In the genomic region with DNA sequence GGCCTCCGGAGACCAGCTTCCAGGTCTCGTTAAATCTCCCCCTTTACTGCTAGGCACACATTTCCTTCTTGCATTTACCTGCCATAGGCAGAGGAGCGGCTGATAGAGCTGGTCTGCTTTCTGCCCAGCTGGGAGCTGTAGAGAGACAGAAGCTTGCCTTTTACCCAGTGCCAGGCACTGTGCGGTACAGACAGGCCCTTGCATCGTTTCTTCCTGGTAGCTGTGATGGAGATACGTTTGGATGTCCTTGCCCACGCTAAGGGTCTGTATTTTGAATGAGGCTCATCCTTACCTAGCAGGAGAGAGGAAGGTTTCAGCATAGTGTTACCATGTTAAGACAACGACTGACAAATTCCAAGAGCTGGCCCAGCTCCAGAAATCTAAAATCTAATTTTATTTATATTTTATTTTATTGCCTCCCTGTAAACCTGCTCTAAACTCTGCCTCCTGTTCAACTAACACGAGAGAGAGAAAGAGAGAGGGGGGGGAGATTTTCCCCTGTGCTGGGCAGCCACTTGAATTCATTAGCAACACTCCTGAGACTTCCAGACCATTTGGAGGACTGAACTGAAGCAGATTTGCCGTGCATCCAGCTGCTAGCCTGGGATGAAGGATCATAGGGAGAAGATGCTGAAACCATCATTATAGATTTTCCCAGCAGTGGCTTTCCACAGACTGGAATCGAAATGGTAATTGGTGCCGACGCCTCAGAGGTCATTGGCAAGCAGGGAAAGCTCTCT, we compare ENCODE assay signal across 23 mouse cellular contexts. TPM values are rescaled to one million over a fixed set of nuclear protein-coding genes. Genes with fewer than 3 reads are reported as not detected.
A peak's percentile ranks its signal among the peaks of the same experiment; 100 is the strongest.
DNase-seq lines count a peak whose midpoint lies in the region; ATAC-seq and TF ChIP-seq lines count a peak whose summit lies in the region.
"Had no signal": no experiment of that assay in that cellular context is flagged by ENCODE, and none has a peak within 500 bp of the region (broad histone marks: within the 10 kb centered on the region; RNA-seq: fewer than 3 reads in every experiment).

No protein-coding gene starts in this region.

- no peak overlapping the region for H3K4me2 ChIP-seq in forebrain, embryonic 14.5 days (ENCODE audit: low read length)
- no peak overlapping the region for H3K4me2 ChIP-seq in forebrain, embryonic 13.5 days
- H3K4me2 ChIP-seq in neural tube, embryonic 12.5 days (replicated peaks) = no peak overlapping the region
- H3K4me2 ChIP-seq in hindbrain, embryonic 15.5 days = no peak overlapping the region
- no peak overlapping the region for H3K4me2 ChIP-seq in neural tube, embryonic 13.5 days
- H3K4me2 ChIP-seq in liver, postnatal 0 days (ENCODE audit: low read depth, low read length) = no peak overlapping the region
- H3K4me2 ChIP-seq: embryonic facial prominence, embryonic 15.5 days had no signal

- peak overlapping the region; percentile 27; the same call in 1 of the 2 replicates for H3K27ac ChIP-seq in forebrain, embryonic 14.5 days (ENCODE audit: low read depth, low read length)
- H3K27ac ChIP-seq in forebrain, embryonic 13.5 days = no peak overlapping the region
- no peak overlapping the region for H3K27ac ChIP-seq in neural tube, embryonic 12.5 days
- H3K27ac ChIP-seq in hindbrain, embryonic 15.5 days (replicated peaks) = 0 out of 2 replicates have a peak overlapping the region, but pooled peaks have one; percentile 16
- peak overlapping the region; percentile 76 for H3K27ac ChIP-seq in neural tube, embryonic 13.5 days (replicated peaks)
- no peak overlapping the region for H3K27ac ChIP-seq in liver, postnatal 0 days (ENCODE audit: low read depth)
- H3K27ac ChIP-seq: embryonic facial prominence, embryonic 15.5 days; layer of hippocampus, adult 2 months; macrophage; stomach, postnatal 0 days had no signal

- no peak overlapping the region for H3K9ac ChIP-seq in forebrain, embryonic 14.5 days (ENCODE audit: low read length)
- H3K9ac ChIP-seq in forebrain, embryonic 13.5 days = no peak overlapping the region
- 0 out of 2 replicates have a peak overlapping the region, but pooled peaks have one; percentile 30 for H3K9ac ChIP-seq in neural tube, embryonic 12.5 days
- no peak overlapping the region for H3K9ac ChIP-seq in hindbrain, embryonic 15.5 days
- no peak overlapping the region for H3K9ac ChIP-seq in neural tube, embryonic 13.5 days
- no peak overlapping the region for H3K9ac ChIP-seq in liver, postnatal 0 days (replicated peaks)
- H3K9ac ChIP-seq: embryonic facial prominence, embryonic 15.5 days had no signal

- TF ChIP-seq EP300 in liver, postnatal 0 days (IDR thresholded peaks at IDR 0.05; ENCODE audit: low read depth) = no peak

- no peaks in the 10 kb centered on the region for H3K36me3 ChIP-seq in forebrain, embryonic 14.5 days (ENCODE audit: control insufficient read depth, insufficient read depth, low read length)
- no peaks in the 10 kb centered on the region for H3K36me3 ChIP-seq in forebrain, embryonic 13.5 days (ENCODE audit: poor library complexity, severe bottlenecking)
- H3K36me3 ChIP-seq in neural tube, embryonic 12.5 days = no peaks in the 10 kb centered on the region
- no peaks in the 10 kb centered on the region for H3K36me3 ChIP-seq in hindbrain, embryonic 15.5 days
- no peaks in the 10 kb centered on the region for H3K36me3 ChIP-seq in neural tube, embryonic 13.5 days
- no peaks in the 10 kb centered on the region for H3K36me3 ChIP-seq in liver, postnatal 0 days (replicated peaks; ENCODE audit: insufficient read depth, low read length)
- H3K36me3 ChIP-seq: embryonic facial prominence, embryonic 15.5 days had no signal

- no peak for TF ChIP-seq CTCF in liver, postnatal 0 days (IDR thresholded peaks at IDR 0.05; ENCODE audit: low read depth)

- H3K9me3 ChIP-seq in forebrain, embryonic 14.5 days (replicated peaks; ENCODE audit: control insufficient read depth, low read length) = no peaks in the 10 kb centered on the region
- no peaks in the 10 kb centered on the region for H3K9me3 ChIP-seq in forebrain, embryonic 13.5 days (replicated peaks)
- no peaks in the 10 kb centered on the region for H3K9me3 ChIP-seq in neural tube, embryonic 12.5 days
- no peaks in the 10 kb centered on the region for H3K9me3 ChIP-seq in hindbrain, embryonic 15.5 days
- no peaks in the 10 kb centered on the region for H3K9me3 ChIP-seq in neural tube, embryonic 13.5 days
- H3K9me3 ChIP-seq in liver, postnatal 0 days (ENCODE audit: low read length) = no peaks in the 10 kb centered on the region
- H3K9me3 ChIP-seq: embryonic facial prominence, embryonic 15.5 days had no signal

- no peak overlapping the region for H3K4me3 ChIP-seq in forebrain, embryonic 14.5 days (ENCODE audit: low read depth, low read length)
- H3K4me3 ChIP-seq in forebrain, embryonic 13.5 days = no peak overlapping the region
- no peak overlapping the region for H3K4me3 ChIP-seq in neural tube, embryonic 12.5 days
- no peak overlapping the region for H3K4me3 ChIP-seq in hindbrain, embryonic 15.5 days
- no peak overlapping the region for H3K4me3 ChIP-seq in neural tube, embryonic 13.5 days
- H3K4me3 ChIP-seq in liver, postnatal 0 days (ENCODE audit: low read depth, low read length) = no peak overlapping the region
- H3K4me3 ChIP-seq: embryonic facial prominence, embryonic 15.5 days; layer of hippocampus, adult 2 months had no signal

- no peaks in the 10 kb centered on the region for H3K27me3 ChIP-seq in forebrain, embryonic 14.5 days (replicated peaks; ENCODE audit: control insufficient read depth, insufficient read depth, low read length)
- no peaks in the 10 kb centered on the region for H3K27me3 ChIP-seq in forebrain, embryonic 13.5 days
- H3K27me3 ChIP-seq in neural tube, embryonic 12.5 days (replicated peaks) = no peaks in the 10 kb centered on the region
- no peaks in the 10 kb centered on the region for H3K27me3 ChIP-seq in hindbrain, embryonic 15.5 days
- no peaks in the 10 kb centered on the region for H3K27me3 ChIP-seq in neural tube, embryonic 13.5 days
- H3K27me3 ChIP-seq in liver, postnatal 0 days (ENCODE audit: insufficient read depth, low read length) = no peaks in the 10 kb centered on the region
- H3K27me3 ChIP-seq: embryonic facial prominence, embryonic 15.5 days had no signal

- ATAC-seq in forebrain, embryonic 14.5 days = no peak
- no peak for ATAC-seq in forebrain, embryonic 13.5 days
- ATAC-seq in neural tube, embryonic 12.5 days (ENCODE audit: low FRiP score, low read depth) = no peak
- ATAC-seq in hindbrain, embryonic 15.5 days (ENCODE audit: low FRiP score, low read depth) = no peak
- ATAC-seq in neural tube, embryonic 13.5 days (ENCODE audit: low read depth) = no peak
- ATAC-seq in liver, postnatal 0 days = no peak
- ATAC-seq: lung, postnatal 0 days; Patski had no signal

- DNase-seq in forebrain, embryonic 14.5 days (ENCODE audit: low spot score) = peak; percentile 33
- no peak for DNase-seq in neural tube, embryonic 10.5 days (ENCODE audit: extremely low spot score, low spot score)
- no peak for DNase-seq in kidney, adult 8-10 months
- no peak for DNase-seq in liver, postnatal 0 days
- DNase-seq: adrenal gland, adult 2 months; cerebellum, adult 18-20 months; cerebellum, postnatal 14 days; gastrocnemius, postnatal 36 days; heart, postnatal 36 days; kidney, adult 2 months; kidney, postnatal 14 days; thymus, adult 2 months; thymus, postnatal 4 days had no signal

- WGBS in forebrain, embryonic 14.5 days = 77% methylated on average over 13 of the region's 13 CpGs
- 75% methylated on average over 13 of the region's 13 CpGs for WGBS in forebrain, embryonic 13.5 days
- WGBS in neural tube, embryonic 12.5 days = 73% methylated on average over 13 of the region's 13 CpGs
- 60% methylated on average over 13 of the region's 13 CpGs for WGBS in hindbrain, embryonic 15.5 days
- 66% methylated on average over 13 of the region's 13 CpGs for WGBS in neural tube, embryonic 13.5 days
- WGBS in liver, postnatal 0 days (ENCODE audit: insufficient replicate concordance) = 70% methylated on average over 13 of the region's 13 CpGs

- H3K4me1 ChIP-seq in forebrain, embryonic 14.5 days (ENCODE audit: control insufficient read depth, insufficient read depth, low read length) = no peaks in the 10 kb centered on the region; the same call in 1 of the 2 replicates
- H3K4me1 ChIP-seq in forebrain, embryonic 13.5 days = no peaks in the 10 kb centered on the region
- H3K4me1 ChIP-seq in neural tube, embryonic 12.5 days = no peaks in the 10 kb centered on the region
- H3K4me1 ChIP-seq in hindbrain, embryonic 15.5 days (replicated peaks) = peaks cover 9% of the 10 kb centered on the region; the same call in 1 of the 2 replicates
- H3K4me1 ChIP-seq in neural tube, embryonic 13.5 days (replicated peaks) = peaks cover 17% of the 10 kb centered on the region
- no peaks in the 10 kb centered on the region for H3K4me1 ChIP-seq in liver, postnatal 0 days (ENCODE audit: insufficient read depth)
- H3K4me1 ChIP-seq: embryonic facial prominence, embryonic 15.5 days had no signal

RNA-seq across cellular contexts. Expression of a gene that starts 21.2 kb away (rescaled TPM):
- 12.1 and 12.9 TPM in 2 replicates for polyA plus RNA-seq in forebrain, embryonic 14.5 days (2014; fragmentation: Nextera tagmentation; extraction: Ambion mirVana)
- polyA plus RNA-seq in forebrain, embryonic 13.5 days (2015; fragmentation: Nextera tagmentation; extraction: Ambion mirVana) = 10.1 and 10.8 TPM in 2 replicates
- 11.3 and 13.3 TPM in 2 replicates for polyA plus RNA-seq in neural tube, embryonic 12.5 days (2016; fragmentation: Nextera tagmentation; extraction: Ambion mirVana)
- polyA plus RNA-seq in hindbrain, embryonic 15.5 days (2015; fragmentation: Nextera tagmentation; extraction: Ambion mirVana) = 15.3 and 15.9 TPM in 2 replicates
- polyA plus RNA-seq in neural tube, embryonic 13.5 days (2015; fragmentation: Nextera tagmentation; extraction: Ambion mirVana) = 13.2 and 13.5 TPM in 2 replicates
- polyA plus RNA-seq in liver, postnatal 0 days (2015; fragmentation: Nextera tagmentation; extraction: Ambion mirVana) = 0.31 TPM in 2 replicates
- polyA plus RNA-seq: macrophage had no signal

Comparison
In these comparisons a context has a peak if more than half of its experiments do, and no peak if none do; other contexts are left out.
1. H3K27ac ChIP-seq: peak in forebrain, embryonic 14.5 days (single experiment), hindbrain, embryonic 15.5 days (single experiment) and neural tube, embryonic 13.5 days (single experiment); none in forebrain, embryonic 13.5 days (single experiment), neural tube, embryonic 12.5 days (single experiment) and liver, postnatal 0 days (single experiment).